Mouse (Mus musculus) ES-E14 (cell line): ENCODE data around the gene Tkfc.

Experiments used
- HCFC1 ChIP-seq: IDR thresholded peaks from 2 replicates; pipeline ENCODE4 v1.6.1; 2012; ENCODE audit warnings: low read length, inconsistent platforms, borderline replicate concordance; ENCODE audit not compliant: insufficient read depth
- MAFK ChIP-seq: IDR thresholded peaks from 2 replicates; pipeline ENCODE4 v1.6.1; 2014; ENCODE audit warnings: mild to moderate bottlenecking, low read depth, low read length, inconsistent platforms; ENCODE audit not compliant: insufficient read depth

- TF ChIP-seq MAFK (no peak), HCFC1 (no peak)
Observed at GRCm38 (mm10) chr19:10581984-10582383, 23.5 kb downstream of the Tkfc start.
